Mouse (Mus musculus) cerebellum, adult 2 months (tissue): ENCODE results near the gene Macf1. TPM values are rescaled to one million over a fixed set of nuclear protein-coding genes. Genes with fewer than 3 reads are reported as not detected.
"Not testable (repeated sequence)": the region's sequence is repeated elsewhere in the genome, so short reads cannot be mapped to it uniquely, and the experiment has no call there.

Experiments
- DNase-seq, 2 experiments: peaks; one replicate each; pipeline ENCODE4 v3.0.0; 2021
- H3K27ac ChIP-seq: fragments of 200-500 bp; 2 replicates; pipeline ENCODE4 v1.5.1; 2012; ENCODE audit warnings: low read length, control low read depth, inconsistent platforms; ENCODE audit not compliant: insufficient read depth
- H3K27me3 ChIP-seq: fragments of 200-500 bp; 2 replicates; pipeline ENCODE4 v1.6.1; 2012; ENCODE audit warnings: inconsistent platforms, mild to moderate bottlenecking, low read length, moderate library complexity; ENCODE audit not compliant: control insufficient read depth, insufficient read depth
- H3K4me1 ChIP-seq: fragments of 200-500 bp; 2 replicates; pipeline ENCODE4 v1.6.1; 2011; ENCODE audit warnings: low read length; ENCODE audit not compliant: control insufficient read depth, insufficient read depth
- H3K4me3 ChIP-seq: fragments of 200-500 bp; replicated peaks from 2 replicates; pipeline ENCODE3; 2011; ENCODE audit warnings: mild to moderate bottlenecking, low read depth, low read length, control low read depth; ENCODE audit not compliant: insufficient read depth
- CTCF ChIP-seq: fragments of 200-500 bp; IDR thresholded peaks from 2 replicates; pipeline ENCODE4 v1.5.1; 2011; ENCODE audit warnings: low read depth, mild to moderate bottlenecking, control low read depth, low read length, moderate library complexity, borderline replicate concordance; ENCODE audit not compliant: insufficient read depth
- POLR2A ChIP-seq: fragments of 200-500 bp; IDR thresholded peaks from 2 replicates; pipeline ENCODE4 v1.6.1; 2011; ENCODE audit warnings: low read length, control low read depth, borderline replicate concordance; ENCODE audit not compliant: insufficient read depth
- WGBS: fragments of 180-500 bp; shearing (Covaris S2); methylation state at CpG from one replicate; pipeline ENCODE4 v1.1.7; 2018; 5-methylcytosine and 5-hydroxymethylcytosine counted together
- polyA plus RNA-seq: library from polyadenylated mRNA; depleted of rRNA; stranded (reverse); fragments of >200 nt; gene quantifications from 2 replicates; pipeline ENCODE4 v1.2.3, GENCODE M21; 2012

The Macf1 gene
- polyA plus RNA-seq, 1 experiment = 193 TPM

DNA sequence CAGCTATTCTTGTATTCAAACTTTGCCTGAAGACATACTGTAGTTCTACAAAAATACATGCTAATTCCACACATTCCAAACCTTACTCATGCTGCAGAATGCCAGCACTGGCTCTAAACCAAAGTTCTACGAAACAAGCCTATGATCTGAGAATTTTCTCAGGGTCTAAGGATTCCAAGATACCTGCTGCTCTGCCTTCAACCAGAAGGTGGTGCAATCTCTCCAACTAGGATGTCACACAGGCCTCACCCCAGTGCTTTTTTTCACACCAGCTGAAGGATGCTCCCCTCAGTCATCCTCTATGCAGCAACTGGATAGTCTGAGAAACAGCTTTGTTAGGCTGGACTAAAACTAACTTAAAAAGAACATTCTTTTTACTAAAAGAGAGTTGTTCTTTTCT lies 148.9 kb downstream of the Macf1 start:
- DNase-seq = peak; percentile 75 to 80
- Histone ChIP-seq H3K4me1 (no peaks in the 10 kb centered on the region), H3K4me3 (no peak overlapping the region), H3K27ac (no peak overlapping the region), H3K27me3 (no peaks in the 10 kb centered on the region)
- WGBS = 2% methylated on average over 1 of the region's 1 CpGs
- peak; percentile 79 for TF ChIP-seq CTCF
- no peak for TF ChIP-seq POLR2A

- Histone ChIP-seq H3K4me3 (no peak overlapping the region), H3K4me1 (peaks cover 4% of the 10 kb centered on the region; the same call in 1 of the 2 replicates), H3K27me3 (no peaks in the 10 kb centered on the region), H3K27ac (no peak overlapping the region)
- TF ChIP-seq CTCF (no peak), POLR2A (no peak)
- no peak for DNase-seq
- WGBS = 43% methylated on average over 3 of the region's 3 CpGs
Observed at GRCm38 (mm10) chr4:123532001-123532400, 152.2 kb downstream of the Macf1 start.

- H3K27me3 ChIP-seq = no peaks in the 10 kb centered on the region
- peaks cover 4% of the 10 kb centered on the region; the same call in 1 of the 2 replicates for H3K4me1 ChIP-seq
- no peak for DNase-seq
- 91% methylated on average over 6 of the region's 6 CpGs for WGBS
- TF ChIP-seq POLR2A (no peak), CTCF (no peak)
- H3K27ac ChIP-seq = no peak overlapping the region
- no peak overlapping the region for H3K4me3 ChIP-seq
Observed at GRCm38 (mm10) chr4:123530976-123531375, 153.2 kb downstream of the Macf1 start.

- Histone ChIP-seq H3K27ac (no peak overlapping the region), H3K4me1 (peaks cover 7% of the 10 kb centered on the region; the same call in 1 of the 2 replicates), H3K27me3 (no peaks in the 10 kb centered on the region), H3K4me3 (no peak overlapping the region)
- 37% methylated on average over 6 of the region's 6 CpGs for WGBS
- TF ChIP-seq CTCF (peak; percentile 66; the same call in 1 of the 2 replicates), POLR2A (no peak)
- DNase-seq = peak; percentile 66 to 70
Observed at GRCm38 (mm10) chr4:123529230-123529629, 154.9 kb downstream of the Macf1 start.

- DNase-seq = peak; percentile 76 to 89
- Histone ChIP-seq H3K4me3 (peak overlapping the region; percentile 63), H3K4me1 (peaks cover 12% of the 10 kb centered on the region), H3K27me3 (no peaks in the 10 kb centered on the region), H3K27ac (peak overlapping the region; percentile 60)
- peak; percentile 77; the same call in 1 of the 2 replicates for TF ChIP-seq POLR2A
- no peak for TF ChIP-seq CTCF
- WGBS = under 1% methylated on average over 8 of the region's 8 CpGs
Observed at GRCm38 (mm10) chr4:123527607-123528010, 156.6 kb downstream of the Macf1 start.

DNA sequence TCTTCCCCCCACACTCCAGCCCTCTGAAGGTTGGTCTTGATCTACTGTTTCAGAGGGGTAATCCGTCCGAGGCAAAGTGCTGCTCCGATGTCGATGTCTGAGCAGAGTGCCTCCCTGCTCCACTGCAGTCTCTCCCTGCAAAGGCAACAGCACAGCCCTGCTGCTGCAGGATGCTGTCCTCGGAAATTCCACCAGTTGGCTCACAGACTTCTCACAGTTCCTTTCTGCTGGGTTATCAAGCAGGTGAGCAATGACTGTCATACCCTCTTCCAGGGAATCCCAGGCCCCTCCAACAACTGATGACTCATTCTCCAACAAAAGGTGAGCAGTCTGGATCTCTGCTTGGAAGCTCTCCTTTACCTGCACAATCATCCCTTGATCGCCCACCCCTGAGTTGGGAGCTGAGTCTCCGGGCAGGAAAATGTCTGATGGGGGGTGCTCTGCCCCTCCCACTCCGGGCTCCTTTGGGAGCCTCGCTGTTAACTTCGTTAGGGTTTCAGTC lies 157.3 kb downstream of the Macf1 start:
- peak; percentile 69 to 76 for DNase-seq
- peaks cover 12% of the 10 kb centered on the region for H3K4me1 ChIP-seq
- TF ChIP-seq POLR2A = no peak
- TF ChIP-seq CTCF = no peak
- 5% methylated on average over 10 of the region's 10 CpGs for WGBS
- peak overlapping the region; percentile 63 for H3K4me3 ChIP-seq
- H3K27me3 ChIP-seq = no peaks in the 10 kb centered on the region
- H3K27ac ChIP-seq = peak overlapping the region; percentile 60

GRCm38 (mm10) chr4:123524746-123525145 lies 159.4 kb downstream of the Macf1 start:
- TF ChIP-seq POLR2A = no peak
- no peak for TF ChIP-seq CTCF
- 55% methylated on average over 5 of the region's 5 CpGs for WGBS
- peak overlapping the region; percentile 59 for H3K4me3 ChIP-seq
- no peak overlapping the region for H3K27ac ChIP-seq
- peaks cover 12% of the 10 kb centered on the region for H3K4me1 ChIP-seq
- no peaks in the 10 kb centered on the region for H3K27me3 ChIP-seq
- no peak for DNase-seq

DNA sequence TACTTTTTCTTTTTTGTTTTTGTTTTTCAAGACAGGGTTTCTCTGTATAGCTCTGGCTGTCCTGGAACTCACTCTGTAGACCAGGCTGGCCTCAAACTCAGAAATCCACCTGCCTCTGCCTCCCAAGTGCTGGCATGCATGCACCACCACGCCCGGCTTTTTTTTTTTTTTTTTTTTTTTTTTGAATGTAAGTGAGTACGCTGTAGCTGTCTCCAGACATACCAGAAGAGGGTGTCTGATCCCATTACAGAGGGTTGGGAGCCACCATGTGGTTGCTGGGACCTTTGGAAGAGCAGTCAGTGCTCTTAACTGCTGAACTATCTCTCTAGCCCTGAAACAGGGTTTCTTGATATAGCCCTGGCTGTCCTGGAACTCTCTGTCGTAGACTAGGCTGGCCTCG lies 164.0 kb downstream of the Macf1 start:
- DNase-seq, H3K27ac ChIP-seq, H3K4me3 ChIP-seq, H3K27me3 ChIP-seq: not testable (repeated sequence)
- WGBS = 85% methylated on average over 5 of the region's 5 CpGs
- H3K4me1 ChIP-seq = peaks cover 11% of the 10 kb centered on the region

DNA sequence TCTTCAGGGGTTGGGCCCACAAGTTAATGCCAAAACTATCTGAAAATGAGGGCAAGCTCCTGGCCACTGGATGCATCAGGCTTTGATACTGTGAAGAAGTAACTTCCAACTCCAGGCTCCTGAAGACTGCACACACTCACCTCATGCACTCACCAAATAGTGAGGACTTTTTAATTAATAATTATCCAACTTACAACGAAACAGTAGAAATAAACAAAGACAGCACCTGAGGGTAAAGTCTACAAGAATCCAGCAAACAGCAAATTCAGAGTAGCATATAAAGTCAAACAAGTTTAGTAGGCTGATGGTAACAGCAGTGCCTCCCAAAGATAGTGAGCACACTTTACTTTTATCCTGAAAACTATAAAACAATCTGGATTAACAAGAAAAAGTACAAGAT lies 168.5 kb downstream of the Macf1 start:
- H3K27ac ChIP-seq = no peak overlapping the region
- H3K4me1 ChIP-seq = 0 out of 2 replicates have a peak, but pooled peaks cover 2% of the 10 kb centered on the region
- TF ChIP-seq POLR2A (no peak), CTCF (no peak)
- DNase-seq = no peak
- no peak overlapping the region for H3K4me3 ChIP-seq
- WGBS = 82% methylated on average over 1 of the region's 1 CpGs
- H3K27me3 ChIP-seq = no peaks in the 10 kb centered on the region
